Mouse (Mus musculus): ENCODE results near the gene Sars. TPM values are rescaled to one million over a fixed set of nuclear protein-coding genes. Genes with fewer than 3 reads are reported as not detected.

The Sars gene
- polyA plus RNA-seq, 1 experiment from 2014 or later: 153 TPM

DNA sequence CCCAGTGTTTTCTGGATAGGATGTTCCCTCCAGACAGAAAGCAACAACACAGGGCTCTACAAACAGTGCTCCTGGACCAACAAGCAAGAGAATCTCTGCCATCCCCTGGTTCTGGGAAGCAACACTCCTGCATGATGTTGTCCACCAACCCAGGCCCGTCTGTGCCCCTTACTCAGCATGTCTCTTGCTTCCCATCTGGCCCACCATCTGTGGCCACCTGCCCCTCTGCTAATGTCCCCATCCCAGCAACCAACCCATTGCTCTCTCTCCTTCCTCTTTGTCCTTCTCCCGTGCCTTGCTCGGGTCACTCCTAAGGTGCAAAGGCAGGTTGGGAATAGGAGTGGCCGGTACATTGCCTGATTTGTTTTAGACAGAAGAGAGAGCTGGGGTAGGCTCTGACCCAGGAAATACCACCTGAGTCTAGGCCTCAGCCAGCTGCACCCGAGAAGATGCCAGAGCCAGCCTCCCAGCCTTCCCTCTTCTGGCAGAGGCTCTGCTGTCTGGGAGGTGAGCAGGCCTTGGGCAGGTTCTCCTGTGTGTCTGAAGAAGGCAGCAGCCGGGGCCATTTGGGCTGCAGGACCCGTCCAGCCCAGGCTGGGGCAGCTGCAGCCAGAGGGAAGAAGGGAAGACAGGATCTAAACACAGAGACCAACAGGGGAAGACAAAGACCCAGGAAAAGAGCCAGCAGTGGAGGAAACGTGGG, 35.2 kb downstream of the Sars start:
- Histone ChIP-seq H3K9me3 (replicated peaks; ENCODE audit: control insufficient read depth, low read length) (peaks cover 3% of the 10 kb centered on the region; the same call in 1 of the 2 replicates), H3K4me1 (ENCODE audit: control insufficient read depth, insufficient read depth, low read length) (peaks cover under 1% of the 10 kb centered on the region; the same call in 1 of the 2 replicates), H3K27me3 (ENCODE audit: control insufficient read depth, insufficient read depth, low read length) (no peaks in the 10 kb centered on the region), H3K4me3 (ENCODE audit: low read depth, low read length) (no peak overlapping the region), H3K27ac (replicated peaks; ENCODE audit: low read depth, low read length) (peak overlapping the region; percentile 42), H3K4me2 (ENCODE audit: low read depth, low read length) (peak overlapping the region; percentile 19), H3K9ac (replicated peaks; ENCODE audit: low read length) (peak overlapping the region; percentile 53), H3K36me3 (replicated peaks; ENCODE audit: control insufficient read depth, insufficient read depth, low read depth, low read length) (peaks cover 4% of the 10 kb centered on the region)
- WGBS: 47% methylated on average over 8 of the region's 8 CpGs
- DNase-seq (ENCODE audit: low spot score) (no peak), ATAC-seq (replicated peaks; ENCODE audit: insufficient number of reproducible peaks, low FRiP score, low TSS enrichment, low read depth) (no peak)

DNA sequence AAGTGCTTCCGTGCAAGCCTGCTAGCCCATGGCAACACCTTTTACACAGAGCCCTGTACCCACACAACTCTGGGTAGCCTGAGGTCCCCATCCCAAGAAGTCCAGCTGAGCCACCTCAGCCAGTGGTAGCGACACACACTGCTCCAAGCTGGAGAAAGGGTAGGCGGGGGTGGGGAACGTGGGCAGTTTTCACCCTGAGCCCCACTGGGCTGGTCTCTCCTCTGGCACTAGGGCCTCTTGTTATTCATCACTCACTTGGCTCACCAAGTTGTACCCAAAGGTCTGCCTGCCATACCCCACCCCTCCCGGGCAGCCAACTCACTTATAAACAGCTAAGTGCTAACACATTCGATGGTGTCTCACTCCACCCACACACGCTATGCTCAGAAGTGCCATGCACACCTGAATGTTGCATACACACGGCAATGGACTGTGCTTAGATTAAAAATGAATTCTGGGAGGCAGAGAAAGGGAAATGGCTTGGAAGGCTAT, 36.4 kb downstream of the Sars start:
- Histone ChIP-seq H3K9me3 (replicated peaks; ENCODE audit: control insufficient read depth, low read length) (no peaks in the 10 kb centered on the region; the same call in 1 of the 2 replicates), H3K27ac (replicated peaks; ENCODE audit: low read depth, low read length) (no peak overlapping the region), H3K4me3 (ENCODE audit: low read depth, low read length) (no peak overlapping the region), H3K4me2 (ENCODE audit: low read depth, low read length) (no peak overlapping the region), H3K4me1 (ENCODE audit: control insufficient read depth, insufficient read depth, low read length) (no peaks in the 10 kb centered on the region; the same call in 1 of the 2 replicates), H3K36me3 (replicated peaks; ENCODE audit: control insufficient read depth, insufficient read depth, low read depth, low read length) (peaks cover 4% of the 10 kb centered on the region), H3K9ac (replicated peaks; ENCODE audit: low read length) (no peak overlapping the region), H3K27me3 (ENCODE audit: control insufficient read depth, insufficient read depth, low read length) (no peaks in the 10 kb centered on the region)
- ATAC-seq (replicated peaks; ENCODE audit: insufficient number of reproducible peaks, low FRiP score, low TSS enrichment, low read depth): no peak
- 94% methylated on average over 8 of the region's 8 CpGs for WGBS
- no peak for DNase-seq (ENCODE audit: low spot score)

DNA sequence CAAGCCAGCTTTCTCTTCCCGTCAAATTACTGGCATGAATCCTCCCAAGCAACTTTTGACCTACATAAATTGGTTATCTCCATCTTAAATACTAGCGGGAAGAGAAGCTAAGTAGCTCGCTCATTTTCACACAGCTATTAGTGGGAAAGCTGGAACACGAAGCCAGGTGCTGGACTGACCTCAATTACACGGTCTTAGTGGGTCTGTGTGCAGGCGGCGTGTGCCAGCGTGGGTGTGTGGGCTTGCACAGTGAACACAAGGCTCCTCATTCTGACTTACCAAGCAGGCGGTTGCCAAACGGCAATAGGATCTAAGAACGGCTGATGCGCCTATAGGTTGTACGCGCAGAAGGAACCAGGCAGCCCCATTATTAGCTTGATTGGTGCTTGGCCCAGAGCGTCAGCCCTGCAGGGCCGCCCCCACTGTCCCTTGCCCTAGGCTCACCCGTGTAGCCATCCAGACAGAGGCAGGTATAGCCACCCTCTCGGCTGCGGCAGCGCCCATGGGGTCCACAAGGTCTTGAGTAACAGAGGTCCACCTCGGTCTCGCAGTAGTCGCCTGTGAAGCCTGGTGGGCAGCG, 38.6 kb downstream of the Sars start:
- H3K9me3 ChIP-seq (replicated peaks; ENCODE audit: control insufficient read depth, low read length): no peaks in the 10 kb centered on the region
- ATAC-seq (replicated peaks; ENCODE audit: insufficient number of reproducible peaks, low FRiP score, low TSS enrichment, low read depth) (no peak), DNase-seq (ENCODE audit: low spot score) (no peak)
- H3K36me3 ChIP-seq (replicated peaks; ENCODE audit: control insufficient read depth, insufficient read depth, low read depth, low read length): no peaks in the 10 kb centered on the region; the same call in 1 of the 2 replicates
- WGBS: 90% methylated on average over 24 of the region's 24 CpGs
- H3K27me3 ChIP-seq (ENCODE audit: control insufficient read depth, insufficient read depth, low read length): no peaks in the 10 kb centered on the region
- H3K27ac ChIP-seq (replicated peaks; ENCODE audit: low read depth, low read length): no peak overlapping the region
- H3K4me3 ChIP-seq (ENCODE audit: low read depth, low read length): no peak overlapping the region
- H3K4me2 ChIP-seq (ENCODE audit: low read depth, low read length): no peak overlapping the region
- H3K9ac ChIP-seq (replicated peaks; ENCODE audit: low read length): no peak overlapping the region
- no peaks in the 10 kb centered on the region; the same call in 1 of the 2 replicates for H3K4me1 ChIP-seq (ENCODE audit: control insufficient read depth, insufficient read depth, low read length)

DNA sequence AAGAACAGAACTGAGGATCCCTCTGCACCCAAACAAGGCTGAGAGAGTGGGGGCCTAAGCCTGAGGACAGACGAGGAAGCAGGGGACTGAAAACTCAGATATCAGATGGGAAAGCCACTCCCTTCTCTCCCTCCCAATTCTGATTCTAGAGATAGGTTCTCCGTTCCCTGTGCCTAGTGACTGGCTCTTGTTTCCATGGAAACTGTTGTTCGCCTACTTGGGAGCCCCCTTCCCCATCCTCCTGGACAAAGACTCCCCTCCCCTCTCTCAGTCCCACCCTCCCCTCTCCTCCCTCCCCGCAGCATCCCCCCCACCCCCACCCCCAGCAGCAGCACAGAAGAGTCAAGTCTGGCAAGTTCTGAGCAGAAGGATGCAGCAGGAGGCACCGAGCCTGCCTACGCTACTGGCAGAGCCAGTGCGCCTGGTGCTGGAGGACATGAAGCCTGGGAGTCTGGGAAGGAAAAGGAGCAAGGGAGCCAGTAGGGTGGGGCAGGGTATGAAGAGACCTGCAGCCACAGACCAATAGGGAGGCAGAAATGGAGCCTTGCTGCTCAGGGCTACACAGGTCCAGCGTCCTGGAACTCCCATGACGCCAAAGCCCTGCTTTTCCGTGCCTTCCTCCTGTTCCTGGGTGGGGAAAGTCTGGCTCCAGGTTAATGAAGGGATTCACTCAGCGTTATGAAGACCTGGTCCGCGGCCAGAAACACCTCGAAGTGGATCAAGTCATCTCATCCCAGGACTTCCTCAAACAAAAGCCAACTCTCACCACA, 39.3 kb downstream of the Sars start:
- 36% methylated on average over 14 of the region's 14 CpGs for WGBS

DNA sequence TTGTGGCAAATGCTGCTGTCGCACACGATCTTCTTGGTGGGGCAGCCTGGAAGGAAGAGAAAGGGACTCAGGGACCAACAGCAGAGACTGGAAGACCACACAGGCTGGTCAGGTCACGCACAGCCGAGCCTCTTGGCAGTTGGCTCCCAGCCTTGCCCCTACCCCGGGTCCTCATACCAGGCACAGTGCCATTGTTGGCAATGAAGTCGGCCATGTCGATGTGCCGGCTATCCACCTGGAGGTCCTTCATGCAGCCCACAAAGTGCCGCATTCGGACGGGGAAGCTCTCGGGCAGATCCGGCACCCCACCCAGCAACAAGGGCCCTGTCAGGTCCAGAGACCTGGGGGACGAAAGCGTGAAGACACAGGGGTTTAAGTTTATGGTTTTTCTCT, 42.5 kb downstream of the Sars start:
- H3K9ac ChIP-seq (replicated peaks; ENCODE audit: low read length): no peak overlapping the region
- DNase-seq (ENCODE audit: low spot score): no peak
- 90% methylated on average over 15 of the region's 15 CpGs for WGBS
- H3K4me2 ChIP-seq (ENCODE audit: low read depth, low read length): no peak overlapping the region
- no peaks in the 10 kb centered on the region for H3K27me3 ChIP-seq (ENCODE audit: control insufficient read depth, insufficient read depth, low read length)
- H3K4me1 ChIP-seq (ENCODE audit: control insufficient read depth, insufficient read depth, low read length): no peaks in the 10 kb centered on the region
- H3K9me3 ChIP-seq (replicated peaks; ENCODE audit: control insufficient read depth, low read length): no peaks in the 10 kb centered on the region
- no peak overlapping the region for H3K4me3 ChIP-seq (ENCODE audit: low read depth, low read length)
- no peak overlapping the region for H3K27ac ChIP-seq (replicated peaks; ENCODE audit: low read depth, low read length)
- ATAC-seq (replicated peaks; ENCODE audit: insufficient number of reproducible peaks, low FRiP score, low TSS enrichment, low read depth): no peak
- H3K36me3 ChIP-seq (replicated peaks; ENCODE audit: control insufficient read depth, insufficient read depth, low read depth, low read length): no peaks in the 10 kb centered on the region; the same call in 1 of the 2 replicates

More for the DNA sequence above, 39.3 kb downstream of the Sars start:
- no peak overlapping the region for H3K9ac ChIP-seq (replicated peaks; ENCODE audit: low read length)
- 0 out of 2 replicates have a peak overlapping the region, but pooled peaks have one; percentile 20 for H3K27ac ChIP-seq (replicated peaks; ENCODE audit: low read depth, low read length)
- DNase-seq (ENCODE audit: low spot score): no peak
- no peaks in the 10 kb centered on the region for H3K4me1 ChIP-seq (ENCODE audit: control insufficient read depth, insufficient read depth, low read length)
- no peaks in the 10 kb centered on the region; the same call in 1 of the 2 replicates for H3K36me3 ChIP-seq (replicated peaks; ENCODE audit: control insufficient read depth, insufficient read depth, low read depth, low read length)
- no peak for ATAC-seq (replicated peaks; ENCODE audit: insufficient number of reproducible peaks, low FRiP score, low TSS enrichment, low read depth)
- no peaks in the 10 kb centered on the region for H3K9me3 ChIP-seq (replicated peaks; ENCODE audit: control insufficient read depth, low read length)
- H3K4me3 ChIP-seq (ENCODE audit: low read depth, low read length): no peak overlapping the region
- no peak overlapping the region for H3K4me2 ChIP-seq (ENCODE audit: low read depth, low read length)
- no peaks in the 10 kb centered on the region for H3K27me3 ChIP-seq (ENCODE audit: control insufficient read depth, insufficient read depth, low read length)

DNA sequence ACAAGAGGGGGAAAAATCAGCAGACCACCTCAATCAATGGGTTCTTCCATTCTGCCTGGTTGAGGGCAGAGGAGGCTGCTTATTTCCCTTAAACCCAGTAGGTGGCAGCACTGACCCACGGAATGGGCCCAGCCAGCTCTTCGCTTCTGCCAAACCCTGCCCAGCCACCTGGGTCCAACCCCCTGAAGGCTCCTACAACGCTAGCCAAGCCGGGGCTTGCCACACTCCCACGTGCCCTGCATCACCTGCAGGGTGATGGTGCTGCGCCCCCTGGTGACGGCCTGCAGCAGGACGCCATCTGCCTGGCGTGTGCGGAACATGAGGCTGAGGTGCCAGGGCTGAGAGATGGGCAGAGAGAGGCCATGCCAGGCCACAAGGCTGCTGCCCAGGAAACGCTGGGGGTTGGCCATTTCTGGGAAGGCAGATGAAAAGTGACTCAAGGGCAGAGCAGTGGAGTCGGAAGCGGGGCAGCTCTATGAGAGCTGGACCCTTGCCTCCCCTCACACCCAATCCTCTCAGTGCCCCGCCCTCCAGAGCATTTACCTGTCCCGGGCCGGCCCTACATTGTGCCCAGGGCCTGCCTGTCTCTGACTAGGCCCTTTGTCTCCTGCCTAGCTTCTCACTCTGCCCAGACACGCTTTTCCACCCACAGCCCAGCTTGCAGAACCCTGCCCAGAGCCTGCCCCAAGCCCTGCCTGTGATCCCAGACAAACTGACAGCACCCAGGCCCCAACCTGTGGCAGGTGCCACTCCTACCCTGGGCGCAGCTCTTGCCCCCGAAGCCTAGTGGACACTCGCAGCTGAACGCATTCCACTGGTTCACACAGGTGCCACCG, 43.1 kb downstream of the Sars start:
- WGBS: 40% methylated on average over 22 of the region's 22 CpGs
- ATAC-seq (replicated peaks; ENCODE audit: insufficient number of reproducible peaks, low FRiP score, low TSS enrichment, low read depth) (peak; percentile 73), DNase-seq (ENCODE audit: low spot score) (peak; percentile 92)
- no peak overlapping the region for H3K27ac ChIP-seq (replicated peaks; ENCODE audit: low read depth, low read length)
- H3K4me3 ChIP-seq (ENCODE audit: low read depth, low read length): no peak overlapping the region
- no peak overlapping the region; the same call in 1 of the 2 replicates for H3K9ac ChIP-seq (replicated peaks; ENCODE audit: low read length)
- H3K36me3 ChIP-seq (replicated peaks; ENCODE audit: control insufficient read depth, insufficient read depth, low read depth, low read length): no peaks in the 10 kb centered on the region; the same call in 1 of the 2 replicates
- H3K4me2 ChIP-seq (ENCODE audit: low read depth, low read length): no peak overlapping the region
- no peaks in the 10 kb centered on the region for H3K9me3 ChIP-seq (replicated peaks; ENCODE audit: control insufficient read depth, low read length)
- H3K4me1 ChIP-seq (ENCODE audit: control insufficient read depth, insufficient read depth, low read length): no peaks in the 10 kb centered on the region
- H3K27me3 ChIP-seq (ENCODE audit: control insufficient read depth, insufficient read depth, low read length): no peaks in the 10 kb centered on the region

DNA sequence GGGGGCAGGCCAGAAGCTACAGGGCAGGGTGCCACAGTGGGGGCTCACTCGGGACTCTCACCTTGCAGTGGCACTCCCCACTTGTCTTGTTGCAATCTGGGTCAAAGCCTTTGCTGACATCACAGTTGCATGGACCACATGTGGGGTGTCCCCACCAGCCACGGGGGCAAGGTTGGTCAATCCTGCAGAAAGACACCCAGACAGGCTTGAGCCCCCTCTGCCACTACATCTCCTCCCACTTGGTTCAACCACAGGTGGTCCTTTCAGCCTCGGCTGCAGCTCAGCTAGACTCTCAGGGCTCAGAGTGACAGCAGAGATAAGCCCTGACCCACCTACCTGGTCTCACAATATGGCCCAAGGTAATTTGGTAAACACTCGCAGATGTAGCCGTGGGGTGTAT, 44.6 kb downstream of the Sars start:
- no peaks in the 10 kb centered on the region; the same call in 1 of the 2 replicates for H3K36me3 ChIP-seq (replicated peaks; ENCODE audit: control insufficient read depth, insufficient read depth, low read depth, low read length)
- ATAC-seq (replicated peaks; ENCODE audit: insufficient number of reproducible peaks, low FRiP score, low TSS enrichment, low read depth) (no peak), DNase-seq (ENCODE audit: low spot score) (no peak)
- H3K27ac ChIP-seq (replicated peaks; ENCODE audit: low read depth, low read length): no peak overlapping the region
- no peaks in the 10 kb centered on the region for H3K4me1 ChIP-seq (ENCODE audit: control insufficient read depth, insufficient read depth, low read length)
- no peak overlapping the region for H3K4me3 ChIP-seq (ENCODE audit: low read depth, low read length)
- no peaks in the 10 kb centered on the region for H3K27me3 ChIP-seq (ENCODE audit: control insufficient read depth, insufficient read depth, low read length)
- no peak overlapping the region for H3K4me2 ChIP-seq (ENCODE audit: low read depth, low read length)
- no peaks in the 10 kb centered on the region for H3K9me3 ChIP-seq (replicated peaks; ENCODE audit: control insufficient read depth, low read length)
- 81% methylated on average over 5 of the region's 5 CpGs for WGBS
- no peak overlapping the region for H3K9ac ChIP-seq (replicated peaks; ENCODE audit: low read length)

Measured in embryonic facial prominence, embryonic 11.5 days (tissue).